Mouse (Mus musculus) left cerebral cortex, postnatal 10 days (tissue): ENCODE measurements around the gene Mcm6. TPM values are rescaled to one million over a fixed set of nuclear protein-coding genes. Genes with fewer than 3 reads are reported as not detected.

Experiments used
- DNase-seq, 2 experiments: peaks; one replicate each; pipeline ENCODE4 v3.0.0; 2021 to 2022; ENCODE audit warnings: low spot score in 2 of 2, mixed read lengths in 1 of 2; ENCODE audit errors: extremely low spot score in 1 of 2
- intact Hi-C: fragments of 180-260 bp; cut with DNase I; formaldehyde crosslinking; loops from one replicate; pipeline ENCODE4 v1.15.1; 2025
- total RNA-seq, 2 experiments: library from RNA; stranded (reverse); gene quantifications; 2 replicates each; pipeline ENCODE4 v1.2.3; 2021

Gene Mcm6
- 10 to 100 TPM; 14.6 to 15.6 TPM for total RNA-seq

- intact Hi-C loops: no loop called here
Measured at GRCm38 (mm10) chr1:128359554-128360376, at the start of gene Mcm6. Gene Mcm6 (minus strand): TSS chr1:128359664.

GRCm38 (mm10) chr1:128406846-128407245 lies 47.4 kb upstream of the Mcm6 start:
- intact Hi-C loops: no loop called here
- no peak for DNase-seq

More at GRCm38 (mm10) chr1:128359554-128360376, at the start of gene Mcm6:
- peak; percentile 93 to 96 for DNase-seq

- DNase-seq: no peak
- intact Hi-C loops: no loop called here
Measured at GRCm38 (mm10) chr1:128405675-128406074, 46.2 kb upstream of the Mcm6 start.

- intact Hi-C loops: no loop called here
- DNase-seq: peak in 1 of 2 experiments; percentile 21
Measured at GRCm38 (mm10) chr1:128405041-128405481, 45.6 kb upstream of the Mcm6 start.

GRCm38 (mm10) chr1:128400926-128401325 lies 41.5 kb upstream of the Mcm6 start:
- intact Hi-C loops: no loop called here
- DNase-seq: no peak

GRCm38 (mm10) chr1:128399941-128400915 lies 40.8 kb upstream of the Mcm6 start:
- DNase-seq: no peak
- intact Hi-C loops: no loop called here

- intact Hi-C loops: no loop called here
- DNase-seq: no peak
Measured at GRCm38 (mm10) chr1:128398738-128399445, 39.4 kb upstream of the Mcm6 start.

- intact Hi-C loops: no loop called here
- DNase-seq: no peak
Measured at GRCm38 (mm10) chr1:128394657-128395056, 35.2 kb upstream of the Mcm6 start.

- no peak for DNase-seq
- intact Hi-C loops: no loop called here
Measured at GRCm38 (mm10) chr1:128392382-128392781, 32.9 kb upstream of the Mcm6 start.

- DNase-seq: no peak
- intact Hi-C loops: loop anchor here (5.0 kb wide), 1 partner anchor 111 kb away; no protein-coding TSS in a partner anchor
Measured at GRCm38 (mm10) chr1:128386487-128386886, 27.0 kb upstream of the Mcm6 start.

GRCm38 (mm10) chr1:128376841-128377240 lies 17.4 kb upstream of the Mcm6 start:
- DNase-seq: no peak
- intact Hi-C loops: no loop called here

- intact Hi-C loops: no loop called here
- no peak for DNase-seq
Measured at GRCm38 (mm10) chr1:128372143-128372860, 12.8 kb upstream of the Mcm6 start.

- intact Hi-C loops: loop anchor here (2.0 kb wide), 1 partner anchor 456 kb away; no protein-coding TSS in a partner anchor
- DNase-seq: peak; percentile 51 to 59
Measured at GRCm38 (mm10) chr1:128368732-128369441, 9.4 kb upstream of the Mcm6 start.

- intact Hi-C loops: no loop called here
- peak in 1 of 2 experiments; percentile 45 for DNase-seq
Measured at GRCm38 (mm10) chr1:128360601-128361000, 1.1 kb upstream of the Mcm6 start.

GRCm38 (mm10) chr1:128358916-128359553 lies 429 bp downstream of the Mcm6 start:
- intact Hi-C loops: no loop called here
- peak; percentile 18 to 38 for DNase-seq

- DNase-seq: no peak
- intact Hi-C loops: no loop called here
Measured at GRCm38 (mm10) chr1:128358276-128358675, 1.2 kb downstream of the Mcm6 start.

- no peak for DNase-seq
- intact Hi-C loops: no loop called here
Measured at GRCm38 (mm10) chr1:128357452-128357851, 2.0 kb downstream of the Mcm6 start.
